ENCODE assay signal across 13 mouse cellular contexts in genomic region chr4:21407850-21408249, GRCm38 (mm10).
DNase-seq lines count a peak whose midpoint lies in the region; ATAC-seq and TF ChIP-seq lines count a peak whose summit lies in the region.
"Had no signal": no experiment of that assay in that cellular context is flagged by ENCODE, and none has a peak within 500 bp of the region (broad histone marks: within the 10 kb centered on the region; RNA-seq: fewer than 3 reads in every experiment).

No protein-coding gene starts in this region.

- H3K4me2 ChIP-seq in hindbrain, postnatal 0 days (ENCODE audit: low read depth, low read length), result no peak overlapping the region
- H3K4me2 ChIP-seq: hindbrain, embryonic 13.5 days had no signal

- peak; percentile 44 for DNase-seq in hindbrain, postnatal 0 days (ENCODE audit: low spot score)
- DNase-seq in hindbrain, embryonic 10.5 days (ENCODE audit: low spot score), result no peak
- peak; percentile 1 for DNase-seq in right cerebral cortex, adult 18-20 months
- DNase-seq in right cerebral cortex, postnatal 10 days (ENCODE audit: low spot score in 2 of 2), result no peak
- DNase-seq in embryo, embryonic 11.5 days (ENCODE audit: low read depth, low spot score), result peak; percentile 22
- peak; percentile 5 for DNase-seq in telencephalon, adult 2 months (ENCODE audit: low read depth, low spot score)
- no peak for DNase-seq in MN1 (ENCODE audit: low spot score)
- no peak for DNase-seq in testis, postnatal 10 days (ENCODE audit: low spot score)
- DNase-seq: gastrocnemius, postnatal 25 days; lung, adult 18-20 months; thymus, postnatal 36 days had no signal

- TF ChIP-seq CTCF in hindbrain, postnatal 0 days (IDR thresholded peaks at IDR 0.05; ENCODE audit: low read depth), result peak; percentile 46

- H3K9ac ChIP-seq in hindbrain, postnatal 0 days (replicated peaks; ENCODE audit: low read length), result no peak overlapping the region
- H3K9ac ChIP-seq: hindbrain, embryonic 13.5 days had no signal

- no peak overlapping the region for H3K4me3 ChIP-seq in hindbrain, postnatal 0 days (ENCODE audit: low read length)
- no peak overlapping the region for H3K4me3 ChIP-seq in hindbrain, embryonic 10.5 days
- H3K4me3 ChIP-seq: hindbrain, embryonic 13.5 days had no signal

- no peaks in the 10 kb centered on the region for H3K4me1 ChIP-seq in hindbrain, postnatal 0 days (ENCODE audit: insufficient read depth, low read length)
- H3K4me1 ChIP-seq in hindbrain, embryonic 10.5 days (replicated peaks), result no peaks in the 10 kb centered on the region
- H3K4me1 ChIP-seq: hindbrain, embryonic 13.5 days had no signal

- no peaks in the 10 kb centered on the region for H3K36me3 ChIP-seq in hindbrain, postnatal 0 days (ENCODE audit: insufficient read depth, low read length)
- H3K36me3 ChIP-seq in hindbrain, embryonic 10.5 days, result no peaks in the 10 kb centered on the region
- H3K36me3 ChIP-seq: hindbrain, embryonic 13.5 days had no signal

- no peak overlapping the region for H3K27ac ChIP-seq in hindbrain, postnatal 0 days
- no peak overlapping the region for H3K27ac ChIP-seq in hindbrain, embryonic 10.5 days
- H3K27ac ChIP-seq: hindbrain, embryonic 13.5 days had no signal

- H3K9me3 ChIP-seq in hindbrain, postnatal 0 days (ENCODE audit: low read length), result no peaks in the 10 kb centered on the region
- H3K9me3 ChIP-seq in hindbrain, embryonic 10.5 days, result no peaks in the 10 kb centered on the region
- H3K9me3 ChIP-seq: hindbrain, embryonic 13.5 days had no signal

- no peak for ATAC-seq in hindbrain, postnatal 0 days
- ATAC-seq: Patski had no signal

- no peaks in the 10 kb centered on the region for H3K27me3 ChIP-seq in hindbrain, postnatal 0 days (ENCODE audit: insufficient read depth, low read length)
- no peaks in the 10 kb centered on the region for H3K27me3 ChIP-seq in hindbrain, embryonic 10.5 days (ENCODE audit: insufficient read depth, poor library complexity, severe bottlenecking)
- H3K27me3 ChIP-seq: hindbrain, embryonic 13.5 days; Patski had no signal

Comparison
In these comparisons a context has a peak if more than half of its experiments do, and no peak if none do; other contexts are left out.
1. DNase-seq: peak in hindbrain, postnatal 0 days (single experiment), right cerebral cortex, adult 18-20 months (single experiment), embryo, embryonic 11.5 days (single experiment) and telencephalon, adult 2 months (single experiment); none in hindbrain, embryonic 10.5 days (single experiment), right cerebral cortex, postnatal 10 days (0 of 2), MN1 (single experiment) and testis, postnatal 10 days (single experiment).